Comparison of ENCODE assay signal across 8 mouse cellular contexts in genomic region chr17:35838570-35838969, GRCm38 (mm10). TPM values are rescaled to one million over a fixed set of nuclear protein-coding genes. Genes with fewer than 3 reads are reported as not detected.
DNase-seq lines count a peak whose midpoint lies in the region; ATAC-seq lines count a peak whose summit lies in the region.

No protein-coding gene starts in this region.

- H3K9ac ChIP-seq in liver, embryonic 13.5 days: peak overlapping the region; percentile 98

- peak; percentile 12 for DNase-seq in CD4-positive, CD25-positive, alpha-beta regulatory T cell, adult 2 months (ENCODE audit: low read depth, low spot score)
- DNase-seq in spleen, postnatal 10 days (ENCODE audit: low spot score in 2 of 2): peak; percentile 43 to 57
- DNase-seq in spleen, postnatal 36 days (ENCODE audit: low spot score in 2 of 2): no peak
- no peak for DNase-seq in liver, embryonic 13.5 days
- DNase-seq in yolk sac, embryonic 10.5 days (ENCODE audit: low spot score): peak; percentile 17
- DNase-seq in left cerebral cortex, postnatal 10 days (ENCODE audit: extremely low spot score in 1 of 2, low spot score in 2 of 2): no peak
- no peak for DNase-seq in embryo, embryonic 9.5 days (ENCODE audit: extremely low spot score)

- peaks cover 35% of the 10 kb centered on the region for H3K36me3 ChIP-seq in liver, embryonic 13.5 days

- ATAC-seq in CD4-positive, CD25-positive, alpha-beta regulatory T cell, adult 4 months: no peak
- no peak for ATAC-seq in liver, embryonic 13.5 days (ENCODE audit: low read depth)

- H3K4me1 ChIP-seq in liver, embryonic 13.5 days (replicated peaks): peaks cover 74% of the 10 kb centered on the region

- H3K27me3 ChIP-seq in liver, embryonic 13.5 days: no peaks in the 10 kb centered on the region

- intact Hi-C loops in left cerebral cortex, postnatal 10 days (cut with DNase I): no loop called here

- peak overlapping the region; percentile 93 for H3K4me3 ChIP-seq in liver, embryonic 13.5 days (replicated peaks)

- peak overlapping the region; percentile 95 for H3K4me2 ChIP-seq in liver, embryonic 13.5 days

- H3K9me3 ChIP-seq in liver, embryonic 13.5 days (replicated peaks): no peaks in the 10 kb centered on the region

- peak overlapping the region; percentile 98 for H3K27ac ChIP-seq in liver, embryonic 13.5 days

- under 1% methylated on average over 5 of the region's 5 CpGs for WGBS in liver, embryonic 13.5 days (ENCODE audit: insufficient replicate concordance)

RNA-seq across cellular contexts. Expression of gene Tubb5, which starts 0.5 kb away (rescaled TPM):
- 100 to 1,000 TPM; 564 to 602 TPM for polyA plus RNA-seq in CD4-positive, CD25-positive, alpha-beta regulatory T cell, adult 4 months (2017; shearing (Covaris generic))
- 520 and 547 TPM in 2 replicates for polyA plus RNA-seq in liver, embryonic 13.5 days (2015; fragmentation: Nextera tagmentation; extraction: Ambion mirVana)
- total RNA-seq in left cerebral cortex, postnatal 10 days (2021): 1,000 to 10,000 TPM; 1,429 to 1,573 TPM

RNA-seq across cellular contexts. Expression of gene Mdc1, which starts 2.7 kb away (rescaled TPM):
- polyA plus RNA-seq in CD4-positive, CD25-positive, alpha-beta regulatory T cell, adult 4 months (2017; shearing (Covaris generic)): 10 to 100 TPM; 10.9 to 13.2 TPM
- 8.0 and 8.8 TPM in 2 replicates for polyA plus RNA-seq in liver, embryonic 13.5 days (2015; fragmentation: Nextera tagmentation; extraction: Ambion mirVana)
- 10 to 100 TPM; 12.5 to 19.1 TPM for total RNA-seq in left cerebral cortex, postnatal 10 days (2021)

RNA-seq across cellular contexts. Expression of gene Flot1, which starts 15.5 kb away (rescaled TPM):
- polyA plus RNA-seq in CD4-positive, CD25-positive, alpha-beta regulatory T cell, adult 4 months (2017; shearing (Covaris generic)): 10 to 100 TPM; 24.3 to 30.7 TPM
- 38.2 and 38.5 TPM in 2 replicates for polyA plus RNA-seq in liver, embryonic 13.5 days (2015; fragmentation: Nextera tagmentation; extraction: Ambion mirVana)
- 100 to 1,000 TPM; 171 to 178 TPM for total RNA-seq in left cerebral cortex, postnatal 10 days (2021)

RNA-seq across cellular contexts. Expression of gene Ier3, which starts 17.1 kb away (rescaled TPM):
- polyA plus RNA-seq in CD4-positive, CD25-positive, alpha-beta regulatory T cell, adult 4 months (2017; shearing (Covaris generic)): 1 to 10 TPM; 1.1 to 1.9 TPM
- polyA plus RNA-seq in liver, embryonic 13.5 days (2015; fragmentation: Nextera tagmentation; extraction: Ambion mirVana): 21.6 and 23.2 TPM in 2 replicates
- 1 to 10 TPM; 5.4 to 5.8 TPM for total RNA-seq in left cerebral cortex, postnatal 10 days (2021)

RNA-seq across cellular contexts. Expression of gene Nrm, which starts 22.5 kb away (rescaled TPM):
- 10 to 100 TPM; 35.5 to 43.5 TPM for polyA plus RNA-seq in CD4-positive, CD25-positive, alpha-beta regulatory T cell, adult 4 months (2017; shearing (Covaris generic))
- 23.0 and 25.4 TPM in 2 replicates for polyA plus RNA-seq in liver, embryonic 13.5 days (2015; fragmentation: Nextera tagmentation; extraction: Ambion mirVana)
- 10 to 100 TPM in 1 of 2 experiments, 1 to 10 TPM in 1; 6.0 to 11.8 TPM for total RNA-seq in left cerebral cortex, postnatal 10 days (2021)

Comparison
In these comparisons a context has a peak if more than half of its experiments do, and no peak if none do; other contexts are left out.
1. DNase-seq: peak in CD4-positive, CD25-positive, alpha-beta regulatory T cell, adult 2 months (single experiment), spleen, postnatal 10 days (2 of 2) and yolk sac, embryonic 10.5 days (single experiment); none in spleen, postnatal 36 days (0 of 2), liver, embryonic 13.5 days (single experiment), left cerebral cortex, postnatal 10 days (0 of 2) and embryo, embryonic 9.5 days (single experiment).